Mouse (Mus musculus): ENCODE measurements around the gene Spop.

GRCm38 (mm10) chr11:95399520-95400020, 14.3 kb upstream of the Spop start:
- TF ChIP-seq GATA1 (IDR thresholded peaks at IDR 0.05; ENCODE audit: low read length) (no peak), TAL1 (IDR thresholded peaks at IDR 0.05; ENCODE audit: low read length) (no peak)

Data from erythroblast, embryonic 14.5 days (primary cell).